Mouse (Mus musculus): ENCODE results near the gene Slc25a26.

Slc25a26 gene

GRCm38 (mm10) chr6:94499897-94500623 lies at the start of gene Slc25a26:
Gene Slc25a26, plus strand, starts transcription at chr6:94500331.
- peak; percentile 92 for DNase-seq (ENCODE audit: low spot score)

- DNase-seq (ENCODE audit: low spot score), result peak; percentile 71
Observed at GRCm38 (mm10) chr6:94464037-94464891, 35.9 kb upstream of the Slc25a26 start.

GRCm38 (mm10) chr6:94466508-94467205 lies 33.5 kb upstream of the Slc25a26 start:
- DNase-seq (ENCODE audit: low spot score), result no peak

GRCm38 (mm10) chr6:94492739-94493138 lies 7.4 kb upstream of the Slc25a26 start:
- no peak for DNase-seq (ENCODE audit: low spot score)

- no peak for DNase-seq (ENCODE audit: low spot score)
Observed at GRCm38 (mm10) chr6:94503963-94504362, 3.8 kb downstream of the Slc25a26 start.

GRCm38 (mm10) chr6:94507921-94508320 lies 7.8 kb downstream of the Slc25a26 start:
- no peak for DNase-seq (ENCODE audit: low spot score)

GRCm38 (mm10) chr6:94508807-94509206 lies 8.7 kb downstream of the Slc25a26 start:
- DNase-seq (ENCODE audit: low spot score), result no peak

- DNase-seq (ENCODE audit: low spot score), result no peak
Observed at GRCm38 (mm10) chr6:94509220-94509619, 9.1 kb downstream of the Slc25a26 start.

GRCm38 (mm10) chr6:94518171-94518570 lies 18.0 kb downstream of the Slc25a26 start:
- no peak for DNase-seq (ENCODE audit: low spot score)

GRCm38 (mm10) chr6:94524335-94524734 lies 24.2 kb downstream of the Slc25a26 start:
- peak; percentile 31 for DNase-seq (ENCODE audit: low spot score)

- DNase-seq (ENCODE audit: low spot score), result no peak
Observed at GRCm38 (mm10) chr6:94530756-94531155, 30.6 kb downstream of the Slc25a26 start.

GRCm38 (mm10) chr6:94532086-94532485 lies 32.0 kb downstream of the Slc25a26 start:
- DNase-seq (ENCODE audit: low spot score), result no peak

GRCm38 (mm10) chr6:94536478-94536877 lies 36.3 kb downstream of the Slc25a26 start:
- DNase-seq (ENCODE audit: low spot score), result no peak

GRCm38 (mm10) chr6:94537652-94538051 lies 37.5 kb downstream of the Slc25a26 start:
- DNase-seq (ENCODE audit: low spot score), result no peak

- no peak for DNase-seq (ENCODE audit: low spot score)
Observed at GRCm38 (mm10) chr6:94540090-94540489, 40.0 kb downstream of the Slc25a26 start.

GRCm38 (mm10) chr6:94540615-94541014 lies 40.5 kb downstream of the Slc25a26 start:
- no peak for DNase-seq (ENCODE audit: low spot score)

GRCm38 (mm10) chr6:94541133-94541532 lies 41.0 kb downstream of the Slc25a26 start:
- DNase-seq (ENCODE audit: low spot score), result no peak

- no peak for DNase-seq (ENCODE audit: low spot score)
Observed at GRCm38 (mm10) chr6:94541854-94542253, 41.7 kb downstream of the Slc25a26 start.

GRCm38 (mm10) chr6:94543902-94544840 lies 44.0 kb downstream of the Slc25a26 start:
- peak; percentile 75 for DNase-seq (ENCODE audit: low spot score)

- no peak for DNase-seq (ENCODE audit: low spot score)
Observed at GRCm38 (mm10) chr6:94547239-94547638, 47.1 kb downstream of the Slc25a26 start.

GRCm38 (mm10) chr6:94550298-94550697 lies 50.2 kb downstream of the Slc25a26 start:
- no peak for DNase-seq (ENCODE audit: low spot score)

Measured in layer of hippocampus, adult 11-12 months (tissue).